Mouse (Mus musculus) megakaryocyte, embryonic 14.5 days (primary cell): ENCODE measurements around the gene Susd3. TPM values are rescaled to one million over a fixed set of nuclear protein-coding genes. Genes with fewer than 3 reads are reported as not detected.

ENCODE experiments used
- H3K27me3 ChIP-seq: replicated peaks from 2 replicates; pipeline ENCODE3; 2012; ENCODE audit warnings: inconsistent platforms
- H3K36me3 ChIP-seq: replicated peaks from 2 replicates; pipeline ENCODE3; 2012; ENCODE audit warnings: low read length, inconsistent platforms, mixed read lengths
- H3K4me1 ChIP-seq: 2 replicates; pipeline ENCODE4 v1.6.1; 2012; ENCODE audit warnings: inconsistent platforms
- H3K4me3 ChIP-seq: replicated peaks from 2 replicates; pipeline ENCODE3; 2012; ENCODE audit warnings: moderate library complexity, mild to moderate bottlenecking, inconsistent platforms
- H3K9me3 ChIP-seq: 2 replicates; pipeline ENCODE4 v1.6.1; 2012; ENCODE audit warnings: inconsistent platforms
- FLI1 ChIP-seq: IDR thresholded peaks from 2 replicates; pipeline ENCODE4 v1.6.1; 2012; ENCODE audit warnings: low read length, inconsistent platforms, mixed read lengths
- GATA1 ChIP-seq: IDR thresholded peaks from 3 replicates; pipeline ENCODE4 v1.6.1; 2012; ENCODE audit warnings: mixed read lengths, low read length, inconsistent platforms, borderline replicate concordance
- polyA plus RNA-seq: library from polyadenylated mRNA; stranded (reverse); fragments of >175 nt; gene quantifications from 2 replicates; pipeline ENCODE4 v1.2.3, GENCODE M21; 2012; ENCODE audit warnings: low replicate concordance; ENCODE audit not compliant: insufficient read depth

Susd3 gene
- polyA plus RNA-seq, 1 experiment, result 289 TPM

GRCm38 (mm10) chr13:49196211-49196610 is 52.3 kb downstream of the Susd3 start:
- Histone ChIP-seq H3K36me3 (peaks cover 100% of the 10 kb centered on the region), H3K9me3 (no peaks in the 10 kb centered on the region), H3K4me3 (no peak overlapping the region), H3K27me3 (peaks cover 5% of the 10 kb centered on the region), H3K4me1 (peaks cover 100% of the 10 kb centered on the region)
- no peak for TF ChIP-seq FLI1
- no peak for TF ChIP-seq GATA1

GRCm38 (mm10) chr13:49195651-49196050 is 52.9 kb downstream of the Susd3 start:
- TF ChIP-seq GATA1, result no peak
- TF ChIP-seq FLI1, result no peak
- peaks cover 100% of the 10 kb centered on the region for H3K36me3 ChIP-seq
- H3K9me3 ChIP-seq, result no peaks in the 10 kb centered on the region
- H3K4me1 ChIP-seq, result peaks cover 100% of the 10 kb centered on the region
- peak overlapping the region; percentile 14 for H3K4me3 ChIP-seq
- peaks cover 5% of the 10 kb centered on the region for H3K27me3 ChIP-seq

GRCm38 (mm10) chr13:49194811-49195210 is 53.7 kb downstream of the Susd3 start:
- Histone ChIP-seq H3K27me3 (peaks cover 5% of the 10 kb centered on the region), H3K4me3 (peak overlapping the region; percentile 15), H3K9me3 (no peaks in the 10 kb centered on the region), H3K4me1 (peaks cover 100% of the 10 kb centered on the region), H3K36me3 (peaks cover 98% of the 10 kb centered on the region)
- TF ChIP-seq GATA1, result no peak
- no peak for TF ChIP-seq FLI1

GRCm38 (mm10) chr13:49193650-49194049 is 54.9 kb downstream of the Susd3 start:
- Histone ChIP-seq H3K4me3 (peak overlapping the region; percentile 85), H3K36me3 (peaks cover 97% of the 10 kb centered on the region), H3K4me1 (peaks cover 100% of the 10 kb centered on the region), H3K9me3 (no peaks in the 10 kb centered on the region), H3K27me3 (peaks cover 3% of the 10 kb centered on the region)
- TF ChIP-seq GATA1 (no peak), FLI1 (no peak)

- H3K27me3 ChIP-seq, result peaks cover 2% of the 10 kb centered on the region
- peaks cover 98% of the 10 kb centered on the region for H3K4me1 ChIP-seq
- H3K9me3 ChIP-seq, result no peaks in the 10 kb centered on the region
- H3K4me3 ChIP-seq, result peak overlapping the region; percentile 98
- TF ChIP-seq FLI1 (no peak), GATA1 (no peak)
- H3K36me3 ChIP-seq, result peaks cover 87% of the 10 kb centered on the region
These were observed 56.2 kb downstream of the Susd3 start for GRCm38 (mm10) chr13:49192156-49192855.

GRCm38 (mm10) chr13:49191673-49192035 is 56.9 kb downstream of the Susd3 start:
- TF ChIP-seq FLI1, result no peak
- peaks cover 80% of the 10 kb centered on the region for H3K36me3 ChIP-seq
- peaks cover 2% of the 10 kb centered on the region for H3K27me3 ChIP-seq
- peak overlapping the region; percentile 98 for H3K4me3 ChIP-seq
- H3K4me1 ChIP-seq, result peaks cover 97% of the 10 kb centered on the region
- H3K9me3 ChIP-seq, result no peaks in the 10 kb centered on the region

GRCm38 (mm10) chr13:49190876-49191672 is 57.4 kb downstream of the Susd3 start:
- Histone ChIP-seq H3K4me3 (peak overlapping the region; percentile 98), H3K4me1 (peaks cover 97% of the 10 kb centered on the region), H3K27me3 (peaks cover 2% of the 10 kb centered on the region), H3K9me3 (no peaks in the 10 kb centered on the region), H3K36me3 (peaks cover 74% of the 10 kb centered on the region)
- TF ChIP-seq GATA1, result no peak
- TF ChIP-seq FLI1, result no peak

GRCm38 (mm10) chr13:49189970-49190870 is 58.3 kb downstream of the Susd3 start:
- H3K4me1 ChIP-seq, result peaks cover 97% of the 10 kb centered on the region

GRCm38 (mm10) chr13:49188966-49189360 is 59.5 kb downstream of the Susd3 start:
- H3K27me3 ChIP-seq, result peaks cover 3% of the 10 kb centered on the region
- TF ChIP-seq GATA1 (no peak), FLI1 (no peak)
- peaks cover 96% of the 10 kb centered on the region for H3K4me1 ChIP-seq
- H3K36me3 ChIP-seq, result peaks cover 53% of the 10 kb centered on the region
- peaks cover 4% of the 10 kb centered on the region; the same call in 1 of the 2 replicates for H3K9me3 ChIP-seq
- H3K4me3 ChIP-seq, result peak overlapping the region; percentile 98

More at GRCm38 (mm10) chr13:49189970-49190870, 58.3 kb downstream of the Susd3 start:
- Histone ChIP-seq H3K9me3 (no peaks in the 10 kb centered on the region), H3K4me3 (peak overlapping the region; percentile 98), H3K27me3 (peaks cover 2% of the 10 kb centered on the region), H3K36me3 (peaks cover 66% of the 10 kb centered on the region)
- TF ChIP-seq FLI1, result no peak; the same call in 1 of the 2 replicates
- no peak for TF ChIP-seq GATA1

GRCm38 (mm10) chr13:49188219-49188965 is 60.1 kb downstream of the Susd3 start:
- H3K4me1 ChIP-seq, result peaks cover 96% of the 10 kb centered on the region
- TF ChIP-seq FLI1, result no peak
- H3K9me3 ChIP-seq, result peaks cover 7% of the 10 kb centered on the region; the same call in 1 of the 2 replicates
- peaks cover 1% of the 10 kb centered on the region for H3K27me3 ChIP-seq
- peak overlapping the region; percentile 98 for H3K4me3 ChIP-seq
- peaks cover 48% of the 10 kb centered on the region for H3K36me3 ChIP-seq
